Mouse (Mus musculus): ENCODE measurements at regions not wholly inside any gene's neighbourhood (a gene's known extent, or its start where the extent isn't known, plus 50 kb on each side); places are given as distances from the start of the nearest gene placed in this dataset.

- DNase-seq (ENCODE audit: low spot score in 2 of 2), result no peak
These were observed 144.1 kb downstream of the Klf7 start for GRCm38 (mm10) chr1:63977956-63978355.

GRCm38 (mm10) chr1:63977302-63977888, 144.7 kb downstream of the Klf7 start:
- DNase-seq (ENCODE audit: low spot score in 2 of 2), result no peak

GRCm38 (mm10) chr1:63976862-63977261, 145.2 kb downstream of the Klf7 start:
- no peak for DNase-seq (ENCODE audit: low spot score in 2 of 2)

- no peak for DNase-seq (ENCODE audit: low spot score in 2 of 2)
These were observed 154.2 kb downstream of the Klf7 start for GRCm38 (mm10) chr1:63967849-63968248.

- peak in 1 of 2 experiments; percentile 35 for DNase-seq (ENCODE audit: low spot score in 2 of 2)
These were observed 156.6 kb downstream of the Klf7 start for GRCm38 (mm10) chr1:63965446-63965845.

- peak; percentile 7 to 31 for DNase-seq (ENCODE audit: low spot score in 2 of 2)
These were observed 157.6 kb downstream of the Klf7 start for GRCm38 (mm10) chr1:63964519-63964918.

DNA sequence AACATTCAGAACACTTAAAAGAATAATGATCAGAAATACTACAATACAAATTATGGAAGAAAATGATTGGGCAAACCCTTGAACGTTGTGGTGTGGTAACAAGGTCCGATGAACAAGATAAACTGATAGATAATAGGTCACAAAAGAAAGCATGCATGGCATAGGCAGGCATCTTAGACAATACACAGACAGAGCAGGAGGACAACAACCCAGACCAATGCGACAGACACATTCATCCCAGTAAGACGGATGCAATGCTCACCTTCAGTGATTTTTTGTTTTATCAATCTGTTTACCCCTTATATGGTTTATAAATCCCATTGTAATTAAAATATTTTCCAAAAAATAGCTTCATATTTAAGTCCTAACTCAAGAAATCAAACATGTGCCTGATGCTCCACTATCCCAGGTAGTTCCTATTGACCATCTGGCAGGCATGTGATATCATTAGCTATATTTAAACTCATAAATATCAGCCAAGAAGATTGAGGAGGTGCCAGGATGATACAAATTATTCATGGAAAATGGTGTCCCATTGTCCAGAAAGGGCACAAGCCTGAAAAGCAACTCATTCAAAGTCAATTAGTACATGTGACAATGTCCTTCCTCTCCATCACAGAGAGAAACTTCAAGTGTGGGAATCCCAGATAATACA, 166.3 kb downstream of the Klf7 start:
- no peak for DNase-seq (ENCODE audit: low spot score in 2 of 2)

- no peak for DNase-seq (ENCODE audit: low spot score in 2 of 2)
These were observed 167.1 kb downstream of the Klf7 start for GRCm38 (mm10) chr1:63954876-63955513.

- DNase-seq (ENCODE audit: low spot score in 2 of 2), result no peak
These were observed 167.9 kb downstream of the Klf7 start for GRCm38 (mm10) chr1:63954172-63954571.

DNA sequence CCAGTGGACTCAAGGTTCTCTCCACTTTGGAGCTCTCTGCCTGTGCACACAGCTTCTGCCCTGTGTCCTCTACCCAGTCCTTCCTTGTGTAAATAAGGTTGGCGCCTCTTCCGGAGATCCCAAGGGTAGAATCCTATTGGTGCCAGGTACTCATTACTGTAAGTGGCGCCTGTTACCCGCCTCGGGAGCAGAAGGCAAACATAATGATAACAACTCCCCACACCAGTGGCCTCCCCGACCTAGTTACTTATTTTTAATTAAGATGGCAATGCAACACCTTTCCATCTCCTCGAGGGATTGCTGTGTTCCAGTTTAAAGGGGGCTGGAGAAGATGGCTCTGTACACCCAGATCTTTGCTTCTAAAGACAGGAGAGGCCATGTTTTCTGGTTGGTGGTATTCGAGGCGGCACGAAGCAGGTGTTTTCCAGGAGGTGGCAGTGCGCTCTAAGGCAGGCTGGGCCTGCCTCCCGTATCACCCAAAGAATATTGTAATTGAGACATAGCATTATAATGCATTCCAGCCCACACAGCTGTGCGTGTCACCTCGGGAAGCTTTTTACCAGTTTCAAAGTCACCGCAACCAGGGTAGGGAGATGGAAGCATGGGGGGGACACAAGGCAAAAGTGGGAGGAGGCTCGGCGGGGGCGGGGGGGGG, 168.7 kb downstream of the Klf7 start:
- peak; percentile 14 to 39 for DNase-seq (ENCODE audit: low spot score in 2 of 2)

- DNase-seq (ENCODE audit: low spot score in 2 of 2), result no peak
These were observed 170.4 kb downstream of the Klf7 start for GRCm38 (mm10) chr1:63951663-63952062.

- no peak for DNase-seq (ENCODE audit: low spot score in 2 of 2)
These were observed 174.8 kb downstream of the Klf7 start for GRCm38 (mm10) chr1:63947278-63947677.

DNA sequence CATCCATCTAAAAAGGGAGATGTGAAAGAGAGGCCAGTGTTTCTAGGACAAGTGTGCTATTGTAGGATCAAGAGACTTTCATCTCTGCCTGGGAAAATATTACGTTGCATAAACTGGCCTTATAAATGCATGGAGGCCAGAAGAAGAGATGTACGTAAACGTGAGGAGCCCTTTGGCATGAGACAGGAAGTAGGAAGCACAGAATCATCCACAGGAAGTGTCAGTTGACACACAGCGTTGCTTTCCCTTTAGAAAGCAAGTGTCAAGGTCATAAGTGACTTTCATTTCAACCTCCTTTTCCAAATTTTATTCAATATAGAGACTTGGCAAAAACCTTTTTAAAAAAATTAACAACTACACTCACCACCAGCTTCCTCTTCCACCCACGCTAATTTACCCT, 175.2 kb downstream of the Klf7 start:
- no peak for DNase-seq (ENCODE audit: low spot score in 2 of 2)

- DNase-seq (ENCODE audit: low spot score in 2 of 2), result no peak
These were observed 175.7 kb upstream of the 4933402D24Rik start for GRCm38 (mm10) chr1:63944786-63945185.

GRCm38 (mm10) chr1:63938416-63938815, 169.3 kb upstream of the 4933402D24Rik start:
- no peak for DNase-seq (ENCODE audit: low spot score in 2 of 2)

- DNase-seq (ENCODE audit: low spot score in 2 of 2), result no peak
These were observed 168.4 kb upstream of the 4933402D24Rik start for GRCm38 (mm10) chr1:63937480-63937879.

DNA sequence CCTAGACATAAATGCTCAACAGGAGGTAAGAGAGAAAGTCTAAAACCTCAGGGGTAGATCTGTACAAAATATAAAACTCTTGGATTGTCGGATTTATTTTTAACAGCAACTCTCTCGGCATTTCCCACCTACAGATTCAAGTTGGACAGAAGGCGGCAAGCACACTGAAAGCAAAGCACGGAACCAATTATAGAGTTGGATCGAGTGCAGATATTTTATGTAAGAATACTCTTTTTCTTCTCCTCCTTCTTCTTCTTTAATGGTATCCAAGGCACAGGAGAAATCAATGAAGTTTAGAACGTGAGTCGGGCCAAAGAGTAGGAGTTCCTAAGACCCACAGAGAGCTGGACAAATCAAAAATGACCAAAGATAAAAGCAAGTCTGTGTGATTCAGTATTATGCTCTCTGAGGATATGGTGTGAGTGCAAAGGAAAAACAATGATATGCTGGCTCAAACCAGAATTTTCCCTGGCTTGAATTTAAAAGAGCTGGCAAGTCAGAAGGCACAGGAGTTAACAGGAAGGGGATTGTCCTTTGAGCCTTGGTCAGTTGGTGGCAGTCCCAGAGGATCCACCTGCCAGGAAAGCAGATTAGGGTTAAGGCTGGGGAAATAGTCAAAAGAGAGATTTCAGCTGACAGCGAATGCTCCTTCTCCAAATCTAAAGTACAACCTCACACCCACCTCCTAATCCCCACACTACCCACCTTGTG, 165.7 kb upstream of the 4933402D24Rik start:
- peak; percentile 16 to 50 for DNase-seq (ENCODE audit: low spot score in 2 of 2)

DNA sequence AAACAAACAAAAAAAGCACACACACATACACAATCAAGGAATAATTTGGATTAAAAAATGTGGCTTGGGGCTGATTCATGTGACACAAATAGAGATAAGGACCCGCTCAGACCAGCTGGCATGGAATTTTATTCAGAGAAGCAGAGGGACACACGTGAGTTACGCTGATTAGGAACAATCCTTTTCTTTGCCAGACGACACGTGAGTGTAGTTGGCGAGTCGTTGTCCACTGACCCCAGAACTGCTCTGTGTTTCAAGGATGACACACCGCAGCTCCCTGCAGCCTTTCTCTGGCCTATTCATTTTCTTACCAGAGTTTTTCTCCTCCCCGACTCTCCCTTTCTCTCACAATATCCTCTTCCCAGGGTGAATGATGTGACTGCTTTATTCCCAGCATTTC, 163.4 kb upstream of the 4933402D24Rik start:
- no peak for DNase-seq (ENCODE audit: low spot score in 2 of 2)

DNA sequence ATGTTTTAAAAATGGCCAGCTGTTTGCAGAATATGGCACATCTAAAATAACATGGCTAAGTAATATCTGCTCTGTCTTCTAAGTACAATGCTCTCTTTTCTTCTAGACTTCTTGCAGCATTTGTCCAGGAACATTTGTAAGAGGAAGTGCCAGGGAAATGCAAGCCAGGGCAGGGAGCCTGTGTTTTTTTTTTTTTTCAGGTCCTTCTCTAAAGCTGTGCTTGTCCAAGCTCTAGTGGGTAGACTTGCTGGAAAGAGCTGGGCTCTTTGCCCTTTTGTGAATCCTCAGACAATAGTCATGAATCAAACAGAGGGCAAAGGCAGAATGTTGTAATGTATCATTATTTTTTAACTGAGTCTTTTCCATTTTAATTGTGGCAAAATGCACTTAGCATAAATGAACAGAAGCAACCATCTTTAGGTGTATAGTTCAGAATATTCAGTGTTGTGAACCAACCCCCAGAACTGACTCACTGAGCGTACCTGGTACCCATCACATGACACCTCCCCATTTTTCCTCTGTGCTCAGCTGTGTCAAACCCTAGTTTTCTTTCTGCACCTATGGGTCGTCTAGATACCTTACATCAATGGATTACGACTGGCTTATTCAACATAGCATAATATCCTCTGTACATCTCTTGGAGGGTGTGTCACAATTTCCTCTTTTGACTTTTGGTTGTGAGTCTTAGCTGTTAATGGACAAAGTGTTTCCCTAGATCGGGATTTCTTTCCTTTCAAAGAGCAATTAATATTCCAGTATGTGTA, 160.5 kb upstream of the 4933402D24Rik start:
- DNase-seq (ENCODE audit: low spot score in 2 of 2), result peak in 1 of 2 experiments; percentile 44

- no peak for DNase-seq (ENCODE audit: low spot score in 2 of 2)
These were observed 159.8 kb upstream of the 4933402D24Rik start for GRCm38 (mm10) chr1:63928850-63929249.

DNA sequence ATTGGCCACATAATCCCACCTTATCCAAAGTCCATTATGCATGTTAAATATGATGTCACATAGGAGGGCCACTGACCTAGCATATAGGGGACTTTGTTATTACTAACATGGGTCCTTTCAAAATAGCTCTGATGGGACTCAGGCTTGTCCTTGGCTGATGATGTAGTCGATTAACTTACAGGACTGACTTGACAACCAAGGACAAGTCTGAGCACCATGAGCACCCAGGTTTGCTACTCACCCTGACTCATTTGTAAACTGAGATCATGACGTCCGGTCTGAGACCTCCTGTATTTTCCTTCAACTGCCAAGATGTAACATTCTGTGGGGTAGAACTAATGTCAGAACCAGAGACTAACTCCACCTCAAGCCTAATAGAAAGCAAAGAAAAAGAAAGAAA, 159.3 kb upstream of the 4933402D24Rik start:
- no peak for DNase-seq (ENCODE audit: low spot score in 2 of 2)

Measured in layer of hippocampus, postnatal 14 days (tissue).